Mouse (Mus musculus) midbrain, embryonic 16.5 days (tissue): ENCODE results near the gene B430305J03Rik. TPM values are rescaled to one million over a fixed set of nuclear protein-coding genes. Genes with fewer than 3 reads are reported as not detected.

ENCODE experiments used
- ATAC-seq: fragments of 200-750 bp; cut with Nextera tagmentation; 2 replicates; pipeline ENCODE4 v1.8.0; 2017; ENCODE audit warnings: moderate TSS enrichment
- H3K27ac ChIP-seq: fragments of 300-500 bp; sonication (generic); 2 replicates; pipeline ENCODE4 v1.5.1; 2014; ENCODE audit warnings: mild to moderate bottlenecking, low read length, mixed read lengths
- H3K27me3 ChIP-seq: fragments of 300-500 bp; sonication (generic); 2 replicates; pipeline ENCODE4 v1.6.1; 2014; ENCODE audit warnings: low read depth, low read length, mixed read lengths; ENCODE audit not compliant: control insufficient read depth, insufficient read depth
- H3K36me3 ChIP-seq: fragments of 300-500 bp; sonication (generic); 2 replicates; pipeline ENCODE4 v1.6.1; 2014; ENCODE audit warnings: mild to moderate bottlenecking, low read length, moderate library complexity, mixed read lengths; ENCODE audit not compliant: control insufficient read depth, insufficient read depth
- H3K4me1 ChIP-seq: fragments of 300-500 bp; sonication (generic); 2 replicates; pipeline ENCODE4 v1.6.1; 2014; ENCODE audit warnings: mild to moderate bottlenecking, low read length, mixed read lengths; ENCODE audit not compliant: control insufficient read depth, insufficient read depth
- H3K4me2 ChIP-seq: fragments of 300-500 bp; sonication (generic); 2 replicates; pipeline ENCODE4 v1.6.1; 2014; ENCODE audit warnings: mild to moderate bottlenecking, low read length, mixed read lengths
- H3K4me3 ChIP-seq: fragments of 300-500 bp; sonication (generic); 2 replicates; pipeline ENCODE4 v1.5.1; 2014; ENCODE audit warnings: low read depth, mild to moderate bottlenecking, low read length, moderate library complexity, mixed read lengths
- H3K9ac ChIP-seq: fragments of 300-500 bp; sonication (generic); 2 replicates; pipeline ENCODE4 v1.6.1; 2014; ENCODE audit warnings: low read depth, low read length, mixed read lengths
- H3K9me3 ChIP-seq: fragments of 300-500 bp; sonication (generic); replicated peaks from 2 replicates; pipeline ENCODE4 v1.6.1; 2014; ENCODE audit warnings: mild to moderate bottlenecking, low read length, mixed read lengths; ENCODE audit not compliant: control insufficient read depth, poor library complexity, severe bottlenecking
- WGBS: fragments of 180-500 bp; shearing (Covaris S2); extraction: QIAGEN DNeasy Blood & Tissue Kit; methylation state at CpG from one replicate; pipeline ENCODE4 v1.1.7; 2014; 5-methylcytosine and 5-hydroxymethylcytosine counted together
- polyA plus RNA-seq: library from polyadenylated mRNA; unstranded; fragments of >200 nt; fragmentation: Nextera tagmentation; extraction: Ambion mirVana; gene quantifications from 2 replicates; pipeline ENCODE4 v1.2.1, GENCODE M21; 2015

B430305J03Rik gene
- polyA plus RNA-seq, 1 experiment from 2014 or later = not detected

DNA sequence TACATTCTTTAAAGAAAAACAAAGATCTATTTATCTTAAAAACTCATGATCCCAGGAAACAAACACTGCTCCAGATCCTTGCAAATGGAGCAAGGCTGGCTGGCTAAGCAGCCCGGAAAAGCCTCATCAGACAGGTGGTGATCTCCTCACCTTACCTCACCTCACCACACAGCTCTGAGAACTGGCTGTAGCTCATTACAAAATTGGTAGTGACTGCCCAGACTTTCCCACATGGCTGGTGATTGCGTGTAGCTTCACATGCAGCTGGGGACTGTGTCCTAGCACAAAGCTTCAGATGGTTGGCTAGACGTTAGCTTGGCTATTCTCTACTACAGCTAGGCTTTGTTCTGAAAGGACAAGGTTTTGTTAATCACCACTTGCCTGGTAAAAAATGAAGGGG lies 28.5 kb downstream of the B430305J03Rik start:
- H3K27me3 ChIP-seq = no peaks in the 10 kb centered on the region
- 75% methylated on average over 3 of the region's 3 CpGs for whole genome bisulfite sequencing
- no peaks in the 10 kb centered on the region for H3K9me3 ChIP-seq
- no peaks in the 10 kb centered on the region for H3K4me1 ChIP-seq
- H3K4me2 ChIP-seq = no peak overlapping the region
- H3K27ac ChIP-seq = no peak overlapping the region
- no peak overlapping the region for H3K9ac ChIP-seq
- H3K4me3 ChIP-seq = no peak overlapping the region
- no peak for ATAC-seq
- no peaks in the 10 kb centered on the region for H3K36me3 ChIP-seq

DNA sequence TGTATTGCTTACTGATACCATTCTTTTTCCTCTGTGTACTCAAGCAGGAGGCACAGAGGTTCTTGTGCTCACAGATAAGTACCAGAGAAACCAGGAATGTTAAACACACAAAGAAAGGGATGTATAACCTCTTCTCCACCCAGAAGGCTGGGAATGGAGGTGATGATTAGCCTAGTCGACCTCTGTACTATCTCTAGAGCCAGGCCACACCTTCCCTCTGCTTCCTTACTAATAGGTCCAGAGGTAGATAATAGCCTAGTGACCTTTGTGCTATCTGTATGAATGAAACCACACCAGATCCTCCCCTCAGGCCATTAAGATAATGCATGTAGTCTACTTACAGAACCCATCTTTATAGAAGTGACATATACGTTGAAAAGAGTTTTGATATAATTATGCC lies 29.5 kb downstream of the B430305J03Rik start:
- WGBS = 59% methylated on average over 2 of the region's 2 CpGs
- no peak overlapping the region for H3K4me2 ChIP-seq
- ATAC-seq = no peak

DNA sequence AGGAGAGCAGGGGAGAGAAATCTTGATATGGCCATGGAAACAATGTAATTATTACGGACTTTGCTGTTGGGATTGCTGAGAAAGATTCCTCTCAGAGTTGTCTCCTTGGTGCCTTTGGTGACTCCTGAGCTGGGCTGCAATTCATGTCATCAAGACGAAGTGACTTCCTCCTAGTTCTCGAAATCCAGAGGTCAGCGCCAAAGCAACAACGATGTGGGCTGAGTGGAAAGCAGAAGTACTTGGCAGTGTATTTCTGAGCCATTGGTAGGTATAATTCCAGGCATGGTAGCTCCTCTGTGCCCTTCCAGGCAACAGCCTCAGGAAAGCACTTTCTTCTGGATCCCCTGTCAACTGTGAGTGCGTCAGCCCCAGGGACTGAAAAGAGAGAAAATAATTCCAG lies 44.1 kb downstream of the B430305J03Rik start:
- Histone ChIP-seq H3K36me3 (no peaks in the 10 kb centered on the region), H3K4me1 (no peaks in the 10 kb centered on the region), H3K9ac (no peak overlapping the region), H3K4me3 (no peak overlapping the region), H3K9me3 (no peaks in the 10 kb centered on the region), H3K27me3 (no peaks in the 10 kb centered on the region), H3K4me2 (no peak overlapping the region), H3K27ac (no peak overlapping the region)
- 86% methylated on average over 6 of the region's 6 CpGs for WGBS
- ATAC-seq = peak; percentile 39; the same call in 1 of the 2 replicates

More for the DNA sequence above, 29.5 kb downstream of the B430305J03Rik start:
- Histone ChIP-seq H3K9me3 (no peaks in the 10 kb centered on the region), H3K36me3 (no peaks in the 10 kb centered on the region), H3K27ac (no peak overlapping the region), H3K27me3 (no peaks in the 10 kb centered on the region), H3K9ac (no peak overlapping the region), H3K4me3 (no peak overlapping the region), H3K4me1 (no peaks in the 10 kb centered on the region)

DNA sequence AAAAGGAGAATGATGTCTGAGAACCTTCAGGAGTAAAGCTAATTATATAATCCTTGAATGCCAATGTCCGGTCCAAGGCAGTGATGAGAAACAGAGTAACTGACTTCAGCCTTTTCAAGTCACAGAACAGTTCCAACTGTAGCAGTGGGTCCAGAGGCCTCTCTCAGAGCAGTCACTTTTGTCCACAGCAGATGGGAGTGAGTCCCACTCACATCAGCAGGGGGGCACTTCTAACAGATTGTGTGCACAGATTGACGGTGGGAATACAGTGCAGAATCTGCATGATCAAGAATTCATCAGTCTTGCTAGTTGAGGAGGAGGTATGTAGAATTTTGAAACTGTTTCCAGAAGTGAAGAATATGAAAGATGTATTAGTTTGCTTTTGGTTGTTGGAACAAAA lies 45.7 kb downstream of the B430305J03Rik start:
- no peak overlapping the region for H3K27ac ChIP-seq
- H3K36me3 ChIP-seq = no peaks in the 10 kb centered on the region
- H3K4me1 ChIP-seq = 0 out of 2 replicates have a peak, but pooled peaks cover 3% of the 10 kb centered on the region
- no peaks in the 10 kb centered on the region for H3K9me3 ChIP-seq
- no peaks in the 10 kb centered on the region for H3K27me3 ChIP-seq
- H3K4me3 ChIP-seq = no peak overlapping the region
- H3K4me2 ChIP-seq = no peak overlapping the region
- 73% methylated on average over 2 of the region's 2 CpGs for WGBS
- ATAC-seq = no peak
- H3K9ac ChIP-seq = no peak overlapping the region

DNA sequence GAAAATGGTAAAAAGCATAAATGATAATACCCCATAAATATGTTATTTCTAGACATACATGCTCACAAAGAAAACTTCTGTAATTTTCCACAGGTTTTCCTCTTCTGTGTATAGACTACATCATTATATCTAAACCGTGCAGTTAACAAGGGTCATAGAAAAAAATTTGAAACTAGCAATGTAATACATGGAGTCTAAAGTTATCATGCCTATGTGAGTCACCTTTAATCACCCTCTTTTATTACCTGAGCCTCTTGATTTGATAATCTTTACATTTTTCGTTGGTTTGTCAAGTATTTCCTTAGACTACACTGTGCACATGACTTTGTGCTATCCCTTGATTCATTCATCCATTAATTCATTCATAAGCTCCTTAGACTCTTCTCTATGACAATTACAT lies 50.7 kb downstream of the B430305J03Rik start:
- 82% methylated on average over 2 of the region's 2 CpGs for WGBS
- ATAC-seq = no peak
- Histone ChIP-seq H3K4me2 (no peak overlapping the region), H3K9me3 (no peaks in the 10 kb centered on the region), H3K27me3 (no peaks in the 10 kb centered on the region), H3K36me3 (no peaks in the 10 kb centered on the region), H3K9ac (no peak overlapping the region), H3K27ac (no peak overlapping the region), H3K4me3 (no peak overlapping the region), H3K4me1 (0 out of 2 replicates have a peak, but pooled peaks cover 3% of the 10 kb centered on the region)

Other genes with a start within 250 kb of the B430305J03Rik start
- gene Rap2b, start 4.3 kb downstream of the B430305J03Rik start, polyA plus RNA-seq = 11.4 and 11.6 TPM in 2 replicates